Mouse (Mus musculus): ENCODE data around the gene Tbxas1. TPM values are rescaled to one million over a fixed set of nuclear protein-coding genes. Genes with fewer than 3 reads are reported as not detected.

Gene Tbxas1
- polyA plus RNA-seq, 1 experiment from 2014 or later, result 1.0 TPM

- DNase-seq (ENCODE audit: low spot score), result no peak
- no peak overlapping the region for H3K4me3 ChIP-seq (ENCODE audit: low read depth, low read length)
- H3K4me1 ChIP-seq (ENCODE audit: control insufficient read depth, insufficient read depth, low read length), result no peaks in the 10 kb centered on the region
Observed at GRCm38 (mm10) chr6:39113141-39113540, 237.9 kb downstream of the Tbxas1 start.

DNA sequence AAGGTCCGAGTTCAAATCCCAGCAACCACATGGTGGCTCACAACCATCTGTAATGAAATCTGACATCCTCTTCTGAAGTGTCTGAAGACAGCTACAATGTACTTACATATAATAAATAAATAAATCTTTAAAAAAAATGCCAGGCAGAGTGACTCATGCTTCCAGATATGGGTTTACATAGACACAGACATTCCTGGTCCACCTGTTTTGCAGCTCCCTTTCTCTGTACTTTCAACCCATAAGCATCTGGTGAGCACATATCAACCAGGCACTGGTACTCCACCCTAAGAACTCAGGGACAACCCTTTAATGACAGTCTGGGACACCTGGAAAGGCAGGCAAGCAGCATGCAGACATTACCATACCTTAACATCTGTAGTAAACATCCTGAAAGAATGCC, 240.2 kb downstream of the Tbxas1 start:
- H3K4me2 ChIP-seq (ENCODE audit: low read depth, low read length), result no peak overlapping the region
- no peaks in the 10 kb centered on the region for H3K4me1 ChIP-seq (ENCODE audit: control insufficient read depth, insufficient read depth, low read length)
- peaks cover 3% of the 10 kb centered on the region; the same call in 1 of the 2 replicates for H3K9me3 ChIP-seq (replicated peaks; ENCODE audit: control insufficient read depth, low read length)
- ATAC-seq (replicated peaks; ENCODE audit: insufficient number of reproducible peaks, low FRiP score, low TSS enrichment, low read depth) (no peak), DNase-seq (ENCODE audit: low spot score) (no peak)
- H3K27me3 ChIP-seq (ENCODE audit: control insufficient read depth, insufficient read depth, low read length), result peaks cover 32% of the 10 kb centered on the region
- no peak overlapping the region for H3K27ac ChIP-seq (replicated peaks; ENCODE audit: low read depth, low read length)
- no peaks in the 10 kb centered on the region for H3K36me3 ChIP-seq (replicated peaks; ENCODE audit: control insufficient read depth, insufficient read depth, low read depth, low read length)
- H3K4me3 ChIP-seq (ENCODE audit: low read depth, low read length), result no peak overlapping the region; the same call in 1 of the 2 replicates
- H3K9ac ChIP-seq (replicated peaks; ENCODE audit: low read length), result no peak overlapping the region
- WGBS, result 69% methylated on average over 1 of the region's 1 CpGs

More at GRCm38 (mm10) chr6:39113141-39113540, 237.9 kb downstream of the Tbxas1 start:
- WGBS, result 73% methylated on average over 3 of the region's 3 CpGs
- H3K9ac ChIP-seq (replicated peaks; ENCODE audit: low read length), result no peak overlapping the region
- H3K27ac ChIP-seq (replicated peaks; ENCODE audit: low read depth, low read length), result no peak overlapping the region
- H3K27me3 ChIP-seq (ENCODE audit: control insufficient read depth, insufficient read depth, low read length), result peaks cover 22% of the 10 kb centered on the region
- no peaks in the 10 kb centered on the region for H3K36me3 ChIP-seq (replicated peaks; ENCODE audit: control insufficient read depth, insufficient read depth, low read depth, low read length)
- ATAC-seq (replicated peaks; ENCODE audit: insufficient number of reproducible peaks, low FRiP score, low TSS enrichment, low read depth), result no peak
- no peaks in the 10 kb centered on the region for H3K9me3 ChIP-seq (replicated peaks; ENCODE audit: control insufficient read depth, low read length)
- no peak overlapping the region for H3K4me2 ChIP-seq (ENCODE audit: low read depth, low read length)

DNA sequence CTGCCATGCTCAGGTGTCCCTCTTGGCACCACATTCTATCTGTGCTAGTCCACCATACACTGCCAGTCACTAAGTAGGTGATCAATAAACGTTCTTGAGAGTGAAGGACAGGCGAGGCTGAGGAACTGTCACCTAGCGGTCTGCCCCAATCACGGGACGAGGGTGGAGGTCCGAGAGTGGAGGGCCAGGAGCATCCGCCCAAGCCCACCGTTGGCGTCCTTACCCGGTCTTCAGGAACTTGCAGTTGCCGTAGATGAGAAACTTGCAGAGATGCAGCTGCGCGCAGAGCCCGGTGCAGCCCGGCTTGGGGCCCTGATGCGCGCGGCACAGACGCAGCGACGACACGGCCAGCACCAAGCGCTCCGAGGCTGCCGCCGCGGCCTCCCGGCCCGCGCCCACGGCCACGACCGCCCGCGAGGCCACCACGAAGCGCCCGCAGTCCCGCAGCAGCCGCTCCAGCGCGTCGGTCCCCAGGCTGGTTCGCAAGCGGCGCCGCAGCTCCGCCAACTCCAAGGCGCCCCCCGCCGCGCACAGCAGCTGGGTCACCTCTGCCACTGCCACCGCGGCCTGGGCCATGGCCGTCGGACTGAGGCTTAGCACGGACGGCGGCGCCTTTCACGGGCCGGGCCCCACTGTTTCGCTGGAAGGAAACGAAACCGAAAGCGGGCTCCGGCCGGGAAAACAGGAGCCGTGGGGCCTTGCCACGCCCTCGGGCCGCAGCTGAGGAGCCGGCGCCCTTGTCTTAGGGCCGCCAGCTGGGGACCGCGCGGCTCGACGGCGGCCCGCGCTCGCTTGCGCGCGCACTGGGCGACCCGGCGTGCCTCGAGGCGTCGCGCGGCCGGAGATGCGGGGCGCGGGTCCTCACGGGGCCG, 242.6 kb downstream of the Tbxas1 start, which contains the start of gene Parp12:
Parp12 (minus strand) TSS at position 766 of the 872 bp plus-strand sequence.
- H3K27ac ChIP-seq (replicated peaks; ENCODE audit: low read depth, low read length), result no peak within 1 kb of the TSS

DNA sequence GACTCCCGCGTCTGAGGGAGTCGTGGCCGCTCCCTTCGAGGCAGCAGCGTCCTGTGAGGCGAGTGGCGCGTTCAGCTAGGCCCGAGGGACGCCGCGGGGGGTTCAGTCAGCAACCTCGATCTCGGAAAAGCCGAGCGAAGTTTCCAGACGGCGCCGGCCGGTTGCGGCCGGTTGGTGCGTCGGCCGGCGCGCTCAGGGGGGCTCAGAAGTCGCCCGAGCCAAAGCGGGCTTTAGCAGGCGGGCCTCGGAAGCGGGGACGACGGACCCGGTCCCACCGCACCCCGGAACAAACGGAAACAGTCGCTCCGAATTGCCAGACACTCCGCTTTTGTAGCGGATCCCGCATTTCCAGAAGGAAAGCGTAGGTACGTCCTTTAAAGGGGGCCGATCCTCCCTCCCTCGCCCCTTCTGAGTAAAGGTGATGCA, 243.3 kb downstream of the Tbxas1 start:
- peaks cover 3% of the 10 kb centered on the region; the same call in 1 of the 2 replicates for H3K9me3 ChIP-seq (replicated peaks; ENCODE audit: control insufficient read depth, low read length)
- no peaks in the 10 kb centered on the region for H3K4me1 ChIP-seq (ENCODE audit: control insufficient read depth, insufficient read depth, low read length)
- ATAC-seq (replicated peaks; ENCODE audit: insufficient number of reproducible peaks, low FRiP score, low TSS enrichment, low read depth), result no peak
- H3K4me3 ChIP-seq (ENCODE audit: low read depth, low read length), result peak overlapping the region; percentile 58
- H3K36me3 ChIP-seq (replicated peaks; ENCODE audit: control insufficient read depth, insufficient read depth, low read depth, low read length), result no peaks in the 10 kb centered on the region
- peaks cover 32% of the 10 kb centered on the region for H3K27me3 ChIP-seq (ENCODE audit: control insufficient read depth, insufficient read depth, low read length)
- H3K9ac ChIP-seq (replicated peaks; ENCODE audit: low read length), result peak overlapping the region; percentile 52
- H3K27ac ChIP-seq (replicated peaks; ENCODE audit: low read depth, low read length), result no peak overlapping the region
- WGBS, result 8% methylated on average over 49 of the region's 49 CpGs
- DNase-seq (ENCODE audit: low spot score), result peak; percentile 39
- H3K4me2 ChIP-seq (ENCODE audit: low read depth, low read length), result peak overlapping the region; percentile 70

More for the DNA sequence above, 242.6 kb downstream of the Tbxas1 start, which contains the start of gene Parp12:
- Histone ChIP-seq H3K4me1 (ENCODE audit: control insufficient read depth, insufficient read depth, low read length) (no peaks in the 10 kb centered on the region), H3K4me3 (ENCODE audit: low read depth, low read length) (peak within 1 kb of the TSS; percentile 58), H3K9ac (replicated peaks; ENCODE audit: low read length) (peak within 1 kb of the TSS; percentile 52), H3K27me3 (ENCODE audit: control insufficient read depth, insufficient read depth, low read length) (peaks cover 32% of the 10 kb centered on the region), H3K9me3 (replicated peaks; ENCODE audit: control insufficient read depth, low read length) (peaks cover 3% of the 10 kb centered on the region; the same call in 1 of the 2 replicates), H3K4me2 (ENCODE audit: low read depth, low read length) (peak within 1 kb of the TSS; percentile 70), H3K36me3 (replicated peaks; ENCODE audit: control insufficient read depth, insufficient read depth, low read depth, low read length) (no peaks in the 10 kb centered on the region)
- DNase-seq (ENCODE audit: low spot score) (peak; percentile 65), ATAC-seq (replicated peaks; ENCODE audit: insufficient number of reproducible peaks, low FRiP score, low TSS enrichment, low read depth) (peak; percentile 72; the same call in 1 of the 2 replicates)
- 2% methylated on average over 100 of the region's 101 CpGs for WGBS

GRCm38 (mm10) chr6:39120685-39121084, 245.5 kb downstream of the Tbxas1 start:
- no peaks in the 10 kb centered on the region for H3K4me1 ChIP-seq (ENCODE audit: control insufficient read depth, insufficient read depth, low read length)
- ATAC-seq (replicated peaks; ENCODE audit: insufficient number of reproducible peaks, low FRiP score, low TSS enrichment, low read depth) (no peak), DNase-seq (ENCODE audit: low spot score) (no peak)
- no peaks in the 10 kb centered on the region for H3K36me3 ChIP-seq (replicated peaks; ENCODE audit: control insufficient read depth, insufficient read depth, low read depth, low read length)
- no peak overlapping the region for H3K4me3 ChIP-seq (ENCODE audit: low read depth, low read length)
- H3K27ac ChIP-seq (replicated peaks; ENCODE audit: low read depth, low read length), result no peak overlapping the region
- peaks cover 30% of the 10 kb centered on the region for H3K27me3 ChIP-seq (ENCODE audit: control insufficient read depth, insufficient read depth, low read length)
- WGBS, result 69% methylated on average over 3 of the region's 3 CpGs
- no peak overlapping the region for H3K4me2 ChIP-seq (ENCODE audit: low read depth, low read length)
- H3K9ac ChIP-seq (replicated peaks; ENCODE audit: low read length), result no peak overlapping the region
- H3K9me3 ChIP-seq (replicated peaks; ENCODE audit: control insufficient read depth, low read length), result peaks cover 3% of the 10 kb centered on the region; the same call in 1 of the 2 replicates

- H3K36me3 ChIP-seq (replicated peaks; ENCODE audit: control insufficient read depth, insufficient read depth, low read depth, low read length), result no peaks in the 10 kb centered on the region
- no peaks in the 10 kb centered on the region for H3K4me1 ChIP-seq (ENCODE audit: control insufficient read depth, insufficient read depth, low read length)
- ATAC-seq (replicated peaks; ENCODE audit: insufficient number of reproducible peaks, low FRiP score, low TSS enrichment, low read depth) (no peak), DNase-seq (ENCODE audit: low spot score) (no peak)
- H3K9me3 ChIP-seq (replicated peaks; ENCODE audit: control insufficient read depth, low read length), result no peaks in the 10 kb centered on the region
- no peak overlapping the region for H3K9ac ChIP-seq (replicated peaks; ENCODE audit: low read length)
- H3K27me3 ChIP-seq (ENCODE audit: control insufficient read depth, insufficient read depth, low read length), result no peaks in the 10 kb centered on the region
- no peak overlapping the region for H3K4me2 ChIP-seq (ENCODE audit: low read depth, low read length)
- no peak overlapping the region for H3K4me3 ChIP-seq (ENCODE audit: low read depth, low read length)
- no peak overlapping the region for H3K27ac ChIP-seq (replicated peaks; ENCODE audit: low read depth, low read length)
Observed at GRCm38 (mm10) chr6:39124719-39125118, 249.5 kb downstream of the Tbxas1 start.

DNA sequence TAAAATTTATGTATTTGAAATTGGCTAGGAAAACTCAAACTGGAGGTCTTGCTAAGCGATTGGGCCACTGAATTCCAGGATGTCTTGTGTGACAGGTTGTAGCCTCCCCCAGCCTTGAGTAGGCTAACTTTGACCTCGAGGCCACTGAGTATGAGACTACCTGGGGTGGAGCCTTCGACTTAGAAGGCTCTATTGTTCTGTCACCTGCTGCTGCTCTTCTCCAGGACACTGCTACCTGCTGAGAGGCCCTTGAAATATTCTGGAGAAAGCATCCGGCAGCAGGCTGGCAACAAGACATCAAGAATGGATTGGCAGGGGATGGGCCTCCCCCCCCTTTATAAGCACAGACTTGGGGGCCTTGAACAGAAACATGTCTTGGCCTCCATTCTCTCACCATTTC, 256.3 kb downstream of the Tbxas1 start:
- H3K4me1 ChIP-seq (ENCODE audit: control insufficient read depth, insufficient read depth, low read length), result no peaks in the 10 kb centered on the region
- no peaks in the 10 kb centered on the region for H3K27me3 ChIP-seq (ENCODE audit: control insufficient read depth, insufficient read depth, low read length)
- H3K4me2 ChIP-seq (ENCODE audit: low read depth, low read length), result no peak overlapping the region
- H3K4me3 ChIP-seq (ENCODE audit: low read depth, low read length), result no peak overlapping the region
- H3K36me3 ChIP-seq (replicated peaks; ENCODE audit: control insufficient read depth, insufficient read depth, low read depth, low read length), result no peaks in the 10 kb centered on the region; the same call in none of the 2 replicates
- DNase-seq (ENCODE audit: low spot score), result no peak
- H3K27ac ChIP-seq (replicated peaks; ENCODE audit: low read depth, low read length), result no peak overlapping the region
- no peak overlapping the region for H3K9ac ChIP-seq (replicated peaks; ENCODE audit: low read length)
- H3K9me3 ChIP-seq (replicated peaks; ENCODE audit: control insufficient read depth, low read length), result no peaks in the 10 kb centered on the region
- 40% methylated on average over 4 of the region's 4 CpGs for WGBS
- no peak for ATAC-seq (replicated peaks; ENCODE audit: insufficient number of reproducible peaks, low FRiP score, low TSS enrichment, low read depth)

DNA sequence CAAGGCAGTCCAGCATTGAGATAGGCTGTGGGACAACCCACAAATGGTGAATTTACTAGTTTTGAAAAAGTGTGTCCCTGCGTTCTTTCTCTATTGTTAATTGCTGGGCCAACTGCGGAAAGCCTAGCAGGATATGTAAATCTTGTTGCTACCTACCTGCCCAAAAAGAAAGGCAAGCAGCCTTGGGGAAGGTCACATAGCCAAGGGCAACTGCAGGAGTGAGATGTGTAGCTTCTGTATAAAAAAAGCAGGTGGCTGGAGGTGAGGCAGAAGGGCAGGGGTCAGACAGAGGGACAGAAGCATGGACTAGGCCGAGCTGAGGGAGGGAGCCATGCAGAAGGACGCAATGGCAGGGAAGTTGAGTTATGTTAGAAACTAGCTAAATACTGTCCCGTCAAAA, 257.4 kb downstream of the Tbxas1 start:
- no peaks in the 10 kb centered on the region for H3K4me1 ChIP-seq (ENCODE audit: control insufficient read depth, insufficient read depth, low read length)
- DNase-seq (ENCODE audit: low spot score) (no peak), ATAC-seq (replicated peaks; ENCODE audit: insufficient number of reproducible peaks, low FRiP score, low TSS enrichment, low read depth) (no peak)
- no peak overlapping the region for H3K9ac ChIP-seq (replicated peaks; ENCODE audit: low read length)
- no peak overlapping the region for H3K4me3 ChIP-seq (ENCODE audit: low read depth, low read length)
- no peaks in the 10 kb centered on the region for H3K27me3 ChIP-seq (ENCODE audit: control insufficient read depth, insufficient read depth, low read length)
- no peaks in the 10 kb centered on the region; the same call in none of the 2 replicates for H3K36me3 ChIP-seq (replicated peaks; ENCODE audit: control insufficient read depth, insufficient read depth, low read depth, low read length)
- H3K4me2 ChIP-seq (ENCODE audit: low read depth, low read length), result no peak overlapping the region
- no peaks in the 10 kb centered on the region for H3K9me3 ChIP-seq (replicated peaks; ENCODE audit: control insufficient read depth, low read length)
- 69% methylated on average over 5 of the region's 5 CpGs for WGBS
- H3K27ac ChIP-seq (replicated peaks; ENCODE audit: low read depth, low read length), result no peak overlapping the region

All from embryonic facial prominence, embryonic 11.5 days (tissue).